14 mouse cellular contexts compared by ENCODE assay signal in the genomic region with DNA sequence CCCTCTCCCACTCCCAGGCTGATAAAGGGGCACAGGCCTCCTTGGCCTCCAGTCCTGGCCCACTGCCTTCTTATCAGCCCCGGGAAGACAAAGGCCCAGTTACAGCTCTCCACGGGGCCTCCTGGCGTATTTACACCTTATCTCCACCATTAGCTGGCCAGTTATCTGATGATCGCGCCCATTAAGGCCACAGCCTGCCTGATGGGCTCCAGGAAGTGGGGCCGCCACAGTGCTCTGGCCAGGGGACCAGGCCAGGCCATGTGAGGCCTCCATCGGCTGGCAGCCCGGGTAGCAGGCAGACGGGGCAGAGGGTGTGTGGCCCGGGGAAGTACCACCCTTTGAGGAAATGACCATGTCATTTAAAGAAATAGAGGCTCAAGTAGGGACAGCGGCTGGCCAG. TPM values are rescaled to one million over a fixed set of nuclear protein-coding genes. Genes with fewer than 3 reads are reported as not detected.
DNase-seq lines count a peak whose midpoint lies in the region; ATAC-seq and TF ChIP-seq lines count a peak whose summit lies in the region.
"Had no signal": no experiment of that assay in that cellular context is flagged by ENCODE, and none has a peak within 500 bp of the region (broad histone marks: within the 10 kb centered on the region; RNA-seq: fewer than 3 reads in every experiment).

No protein-coding gene starts in this region.

- peaks cover 28% of the 10 kb centered on the region for H3K36me3 ChIP-seq in heart, embryonic 12.5 days
- no peaks in the 10 kb centered on the region; the same call in 1 of the 2 replicates for H3K36me3 ChIP-seq in spleen, adult 2 months (ENCODE audit: control insufficient read depth, insufficient read depth, low read length)
- peaks cover 87% of the 10 kb centered on the region for H3K36me3 ChIP-seq in liver, embryonic 15.5 days (replicated peaks)
- H3K36me3 ChIP-seq in stomach, embryonic 16.5 days (ENCODE audit: control insufficient read depth, insufficient read depth, low read length) = no peaks in the 10 kb centered on the region
- H3K36me3 ChIP-seq: neural tube, embryonic 12.5 days had no signal

- H3K27me3 ChIP-seq in heart, embryonic 12.5 days (replicated peaks) = no peaks in the 10 kb centered on the region
- no peaks in the 10 kb centered on the region for H3K27me3 ChIP-seq in spleen, adult 2 months (ENCODE audit: control insufficient read depth, insufficient read depth, low read length)
- no peaks in the 10 kb centered on the region for H3K27me3 ChIP-seq in liver, embryonic 15.5 days
- H3K27me3 ChIP-seq in stomach, embryonic 16.5 days (ENCODE audit: control insufficient read depth, insufficient read depth, low read length) = no peaks in the 10 kb centered on the region

- intact Hi-C loops in heart, postnatal 10 days (cut with DNase I) = no loop called here

- peak overlapping the region; percentile 21; the same call in 1 of the 2 replicates for H3K4me2 ChIP-seq in heart, embryonic 12.5 days
- H3K4me2 ChIP-seq in liver, embryonic 15.5 days = peak overlapping the region; percentile 67
- 0 out of 2 replicates have a peak overlapping the region, but pooled peaks have one; percentile 4 for H3K4me2 ChIP-seq in stomach, embryonic 16.5 days (ENCODE audit: low read depth, low read length)
- H3K4me2 ChIP-seq: neural tube, embryonic 12.5 days had no signal

- peak; percentile 48 for ATAC-seq in heart, embryonic 12.5 days (ENCODE audit: insufficient number of reproducible peaks, low FRiP score)
- peak; percentile 23 for ATAC-seq in liver, embryonic 15.5 days (ENCODE audit: insufficient read depth)
- peak; percentile 39 for ATAC-seq in stomach, embryonic 16.5 days (ENCODE audit: insufficient read depth, low FRiP score)

- peaks cover 99% of the 10 kb centered on the region for H3K4me1 ChIP-seq in heart, embryonic 12.5 days (replicated peaks)
- H3K4me1 ChIP-seq in spleen, adult 2 months (ENCODE audit: control insufficient read depth, insufficient read depth, insufficient read length) = peaks cover 10% of the 10 kb centered on the region; the same call in 1 of the 2 replicates
- peaks cover 100% of the 10 kb centered on the region for H3K4me1 ChIP-seq in liver, embryonic 15.5 days (replicated peaks)
- H3K4me1 ChIP-seq in stomach, embryonic 16.5 days (ENCODE audit: control insufficient read depth, insufficient read depth, low read length) = peaks cover 65% of the 10 kb centered on the region

- H3K9ac ChIP-seq in heart, embryonic 12.5 days = peak overlapping the region; percentile 53
- peak overlapping the region; percentile 71 for H3K9ac ChIP-seq in liver, embryonic 15.5 days
- peak overlapping the region; percentile 46 for H3K9ac ChIP-seq in stomach, embryonic 16.5 days (ENCODE audit: low read length)
- H3K9ac ChIP-seq: neural tube, embryonic 12.5 days had no signal

- H3K9me3 ChIP-seq in heart, embryonic 12.5 days (replicated peaks) = no peaks in the 10 kb centered on the region
- H3K9me3 ChIP-seq in liver, embryonic 15.5 days (replicated peaks) = no peaks in the 10 kb centered on the region
- H3K9me3 ChIP-seq in stomach, embryonic 16.5 days (replicated peaks; ENCODE audit: control insufficient read depth, low read length) = no peaks in the 10 kb centered on the region
- H3K9me3 ChIP-seq: neural tube, embryonic 12.5 days had no signal

- TF ChIP-seq POLR2A in spleen, adult 2 months (IDR thresholded peaks at IDR 0.05; ENCODE audit: low read depth, low read length) = no peak

- no peak for DNase-seq in heart, postnatal 10 days
- DNase-seq in spleen, adult 2 months (ENCODE audit: low read depth in 1 of 2, low spot score in 2 of 2) = no peak
- DNase-seq in spleen, postnatal 14 days (ENCODE audit: low spot score in 2 of 2) = no peak
- no peak for DNase-seq in embryo, embryonic 10 days (ENCODE audit: low spot score)
- DNase-seq in layer of hippocampus, postnatal 25 days (ENCODE audit: extremely low spot score in 1 of 2, low spot score in 1 of 2) = no peak
- DNase-seq: cerebellum, adult 11 months; gastrocnemius, postnatal 36 days; right cerebral cortex, postnatal 25 days; thymus, postnatal 36 days had no signal

- H3K27ac ChIP-seq in heart, embryonic 12.5 days (ENCODE audit: poor library complexity, severe bottlenecking) = peak overlapping the region; percentile 84
- peak overlapping the region; percentile 48; the same call in 1 of the 2 replicates for H3K27ac ChIP-seq in spleen, adult 2 months (ENCODE audit: insufficient read depth, low read length)
- peak overlapping the region; percentile 95 for H3K27ac ChIP-seq in liver, embryonic 15.5 days (replicated peaks)
- H3K27ac ChIP-seq in stomach, embryonic 16.5 days (ENCODE audit: low read length) = peak overlapping the region; percentile 88
- H3K27ac ChIP-seq: kidney, postnatal 0 days; neural tube, embryonic 12.5 days had no signal

- WGBS in heart, embryonic 12.5 days = 10% methylated on average over 11 of the region's 11 CpGs
- 74% methylated on average over 11 of the region's 11 CpGs for WGBS in spleen, adult 2 months
- WGBS in liver, embryonic 15.5 days (ENCODE audit: insufficient replicate concordance) = 10% methylated on average over 11 of the region's 11 CpGs
- WGBS in stomach, embryonic 16.5 days = 35% methylated on average over 11 of the region's 11 CpGs

- TF ChIP-seq CTCF in spleen, adult 2 months (IDR thresholded peaks at IDR 0.05; ENCODE audit: extremely low read depth, insufficient read depth, insufficient read length, insufficient replicate concordance) = no peak

- H3K4me3 ChIP-seq in heart, embryonic 12.5 days = no peak overlapping the region
- H3K4me3 ChIP-seq in spleen, adult 2 months (ENCODE audit: extremely low read depth, insufficient read depth, insufficient read length) = no peak overlapping the region
- peak overlapping the region; percentile 38 for H3K4me3 ChIP-seq in liver, embryonic 15.5 days (replicated peaks)
- no peak overlapping the region for H3K4me3 ChIP-seq in stomach, embryonic 16.5 days (replicated peaks; ENCODE audit: low read length)
- H3K4me3 ChIP-seq: neural tube, embryonic 12.5 days had no signal

RNA-seq across cellular contexts. Expression of gene Trhr2, which starts 37.8 kb away (rescaled TPM):
- not detected in 2 replicates for polyA plus RNA-seq in heart, embryonic 12.5 days (2016; fragmentation: Nextera tagmentation; extraction: Ambion mirVana)
- total RNA-seq in heart, postnatal 10 days (2021) = not detected
- polyA plus RNA-seq in spleen, adult 2 months (2012; rRNA removed) = 0.12 TPM in 1 of 2 replicates, not detected in the other
- not detected in 2 replicates for polyA plus RNA-seq in liver, embryonic 15.5 days (2015; fragmentation: Nextera tagmentation; extraction: Ambion mirVana)
- polyA plus RNA-seq in stomach, embryonic 16.5 days (2015; fragmentation: Nextera tagmentation; extraction: Ambion mirVana) = not detected in 2 replicates
- under 1 TPM; 0.79 to 0.92 TPM for total RNA-seq in layer of hippocampus, postnatal 25 days (2021)
- total RNA-seq: gastrocnemius, postnatal 36 days had no signal
- polyA plus RNA-seq: kidney, postnatal 0 days; neural tube, embryonic 12.5 days had no signal

RNA-seq across cellular contexts. Expression of gene Zfpm1, which starts 40.9 kb away (rescaled TPM):
- polyA plus RNA-seq in heart, embryonic 12.5 days (2016; fragmentation: Nextera tagmentation; extraction: Ambion mirVana) = 8.0 and 9.2 TPM in 2 replicates
- total RNA-seq in heart, postnatal 10 days (2021) = 10 to 100 TPM; 35.3 to 38.0 TPM
- polyA plus RNA-seq in spleen, adult 2 months (2012; rRNA removed) = 73.3 and 113 TPM in 2 replicates
- 12.0 and 14.9 TPM in 2 replicates for polyA plus RNA-seq in liver, embryonic 15.5 days (2015; fragmentation: Nextera tagmentation; extraction: Ambion mirVana)
- 2.0 and 2.1 TPM in 2 replicates for polyA plus RNA-seq in stomach, embryonic 16.5 days (2015; fragmentation: Nextera tagmentation; extraction: Ambion mirVana)
- 10 to 100 TPM; 37.8 to 43.4 TPM for total RNA-seq in layer of hippocampus, postnatal 25 days (2021)

RNA-seq across cellular contexts. Expression of gene Zc3h18, which starts 53.6 kb away (rescaled TPM):
- 41.4 and 43.0 TPM in 2 replicates for polyA plus RNA-seq in heart, embryonic 12.5 days (2016; fragmentation: Nextera tagmentation; extraction: Ambion mirVana)
- 10 to 100 TPM; 25.5 to 27.5 TPM for total RNA-seq in heart, postnatal 10 days (2021)
- polyA plus RNA-seq in spleen, adult 2 months (2012; rRNA removed) = 29.1 and 30.2 TPM in 2 replicates
- polyA plus RNA-seq in liver, embryonic 15.5 days (2015; fragmentation: Nextera tagmentation; extraction: Ambion mirVana) = 23.1 and 25.6 TPM in 2 replicates
- 28.1 and 32.4 TPM in 2 replicates for polyA plus RNA-seq in stomach, embryonic 16.5 days (2015; fragmentation: Nextera tagmentation; extraction: Ambion mirVana)
- 10 to 100 TPM; 32.8 to 38.5 TPM for total RNA-seq in layer of hippocampus, postnatal 25 days (2021)

Comparison
In these comparisons a context has a peak if more than half of its experiments do, and no peak if none do; other contexts are left out.
1. H3K4me2 ChIP-seq: peak in every context shown above with its lines; median percentile 67 in liver, embryonic 15.5 days; 21 in heart, embryonic 12.5 days; 4 in stomach, embryonic 16.5 days.